Mouse (Mus musculus) cerebellum, adult 2 months (tissue): ENCODE measurements around the gene Crygb.

ENCODE experiments used
- CTCF ChIP-seq: fragments of 200-500 bp; IDR thresholded peaks from 2 replicates; pipeline ENCODE4 v1.5.1; 2011; ENCODE audit warnings: low read depth, mild to moderate bottlenecking, control low read depth, low read length, moderate library complexity, borderline replicate concordance; ENCODE audit not compliant: insufficient read depth
- POLR2A ChIP-seq: fragments of 200-500 bp; IDR thresholded peaks from 2 replicates; pipeline ENCODE4 v1.6.1; 2011; ENCODE audit warnings: low read length, control low read depth, borderline replicate concordance; ENCODE audit not compliant: insufficient read depth

DNA sequence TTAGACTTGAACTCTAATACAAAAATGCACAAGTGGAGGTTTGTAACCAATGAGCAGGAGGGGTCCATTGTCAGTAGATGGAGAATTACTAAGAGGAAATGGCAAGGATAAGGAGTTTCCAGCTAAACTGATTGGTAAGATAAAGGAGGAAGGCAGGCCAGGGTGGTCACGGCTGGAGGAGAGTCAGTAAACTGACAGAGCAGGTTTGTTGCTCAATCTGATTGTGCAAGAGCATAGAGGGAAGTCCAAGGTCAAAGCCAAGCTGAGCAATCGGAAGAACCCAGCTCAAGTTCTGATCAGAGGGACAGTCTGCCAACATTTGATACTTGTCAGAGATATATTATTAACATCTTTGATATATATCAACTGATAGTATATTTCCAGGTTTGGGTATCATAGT is 8.3 kb upstream of the Crygb start:
- TF ChIP-seq CTCF = no peak
- no peak for TF ChIP-seq POLR2A
